Mouse (Mus musculus): ENCODE results near the gene Prrt1.

- TF ChIP-seq CTCF (IDR thresholded peaks at IDR 0.05; ENCODE audit: low read depth) (no peak), EP300 (optimal IDR thresholded peaks at IDR 0.05) (no peak)
Observed at GRCm38 (mm10) chr17:34649106-34649864, 20.0 kb downstream of the Prrt1 start.

All from stomach, postnatal 0 days (tissue).